Mouse (Mus musculus) macrophage (primary cell): ENCODE results near the gene Usp33. TPM values are rescaled to one million over a fixed set of nuclear protein-coding genes. Genes with fewer than 3 reads are reported as not detected.

Experiments
- H3K27ac ChIP-seq: fragments of 350-480 bp; formaldehyde crosslinking; 2 replicates; pipeline ENCODE4 v1.9.0; 2021
- H3K36me3 ChIP-seq: fragments of 350-480 bp; formaldehyde crosslinking; 2 replicates; pipeline ENCODE4 v1.9.0; 2021; ENCODE audit errors: inconsistent target
- H3K4me3 ChIP-seq: fragments of 350-480 bp; formaldehyde crosslinking; 2 replicates; pipeline ENCODE4 v1.9.0; 2021; ENCODE audit errors: inconsistent target
- H3K79me2 ChIP-seq: fragments of 350-480 bp; formaldehyde crosslinking; 2 replicates; pipeline ENCODE4 v1.9.0; 2021; ENCODE audit errors: inconsistent target
- WGBS: methylation state at CpG from one replicate; pipeline ENCODE4 v1.1.7; 2026; ENCODE audit warnings: inconsistent platforms; ENCODE audit not compliant: missing documents; 5-methylcytosine and 5-hydroxymethylcytosine counted together
- polyA plus RNA-seq: library from polyadenylated mRNA; stranded (reverse); fragments of 250-400 nt; gene quantifications from 3 replicates; pipeline ENCODE4 v1.2.4, GENCODE M21; 2018; ENCODE audit warnings: inconsistent platforms

Usp33 gene
- polyA plus RNA-seq, 1 experiment from 2014 or later, result 24.0 TPM

- no peak overlapping the region for H3K4me3 ChIP-seq
These were observed 7.3 kb downstream of the Usp33 start for GRCm38 (mm10) chr3:152353434-152354177.

GRCm38 (mm10) chr3:152355361-152355760 lies 9.1 kb downstream of the Usp33 start:
- peaks cover 63% of the 10 kb centered on the region for H3K79me2 ChIP-seq
- 68% methylated on average over 4 of the region's 5 CpGs for WGBS
- no peak overlapping the region for H3K4me3 ChIP-seq
- no peak overlapping the region for H3K27ac ChIP-seq
- peaks cover 15% of the 10 kb centered on the region; the same call in 1 of the 2 replicates for H3K36me3 ChIP-seq

More at GRCm38 (mm10) chr3:152353434-152354177, 7.3 kb downstream of the Usp33 start:
- Histone ChIP-seq H3K79me2 (peaks cover 71% of the 10 kb centered on the region), H3K27ac (no peak overlapping the region), H3K36me3 (peaks cover 3% of the 10 kb centered on the region; the same call in 1 of the 2 replicates)
- 97% methylated on average over 10 of the region's 10 CpGs for WGBS

- WGBS, result 96% methylated on average over 9 of the region's 9 CpGs
- H3K36me3 ChIP-seq, result peaks cover 25% of the 10 kb centered on the region; the same call in 1 of the 2 replicates
- H3K4me3 ChIP-seq, result no peak overlapping the region
- H3K27ac ChIP-seq, result no peak overlapping the region
- peaks cover 50% of the 10 kb centered on the region for H3K79me2 ChIP-seq
These were observed 10.5 kb downstream of the Usp33 start for GRCm38 (mm10) chr3:152356751-152357150.

GRCm38 (mm10) chr3:152359151-152359550 lies 12.9 kb downstream of the Usp33 start:
- Histone ChIP-seq H3K36me3 (peaks cover 45% of the 10 kb centered on the region), H3K27ac (no peak overlapping the region), H3K79me2 (peaks cover 28% of the 10 kb centered on the region), H3K4me3 (no peak overlapping the region)
- 97% methylated on average over 7 of the region's 7 CpGs for WGBS

- no peak overlapping the region for H3K27ac ChIP-seq
- 94% methylated on average over 2 of the region's 2 CpGs for WGBS
These were observed 17.9 kb downstream of the Usp33 start for GRCm38 (mm10) chr3:152364181-152364580.

GRCm38 (mm10) chr3:152376063-152376462 lies 29.8 kb downstream of the Usp33 start:
- Histone ChIP-seq H3K4me3 (no peak overlapping the region), H3K27ac (no peak overlapping the region), H3K36me3 (peaks cover 72% of the 10 kb centered on the region), H3K79me2 (no peaks in the 10 kb centered on the region)
- WGBS, result 94% methylated on average over 4 of the region's 4 CpGs

More at GRCm38 (mm10) chr3:152364181-152364580, 17.9 kb downstream of the Usp33 start:
- H3K36me3 ChIP-seq, result peaks cover 83% of the 10 kb centered on the region
- H3K4me3 ChIP-seq, result no peak overlapping the region
- peaks cover 4% of the 10 kb centered on the region; the same call in 1 of the 2 replicates for H3K79me2 ChIP-seq

GRCm38 (mm10) chr3:152384106-152384505 lies 37.8 kb downstream of the Usp33 start:
- H3K36me3 ChIP-seq, result peaks cover 65% of the 10 kb centered on the region
- H3K27ac ChIP-seq, result no peak overlapping the region
- no peaks in the 10 kb centered on the region for H3K79me2 ChIP-seq
- H3K4me3 ChIP-seq, result no peak overlapping the region
- 89% methylated on average over 11 of the region's 11 CpGs for WGBS

- Histone ChIP-seq H3K36me3 (peaks cover 20% of the 10 kb centered on the region; the same call in 1 of the 2 replicates), H3K27ac (peak within 1 kb of the TSS; percentile 88), H3K4me3 (peak within 1 kb of the TSS; percentile 51), H3K79me2 (peaks cover 42% of the 10 kb centered on the region)
- 1% methylated on average over 99 of the region's 108 CpGs for WGBS
These were observed 49.3 kb downstream of the Usp33 start, which contains the start of gene Zzz3 for GRCm38 (mm10) chr3:152395350-152396277. Zzz3 (plus strand) TSS chr3:152395473.

- Histone ChIP-seq H3K79me2 (peaks cover 50% of the 10 kb centered on the region), H3K36me3 (peaks cover 16% of the 10 kb centered on the region; the same call in 1 of the 2 replicates), H3K27ac (peak overlapping the region; percentile 88), H3K4me3 (peak overlapping the region; percentile 77)
- WGBS, result under 1% methylated on average over 91 of the region's 102 CpGs
These were observed 50.2 kb downstream of the Usp33 start for GRCm38 (mm10) chr3:152396278-152396987.

- WGBS, result 2% methylated on average over 10 of the region's 10 CpGs
- Histone ChIP-seq H3K4me3 (peak overlapping the region; percentile 77), H3K36me3 (0 out of 2 replicates have a peak, but pooled peaks cover 10% of the 10 kb centered on the region), H3K79me2 (peaks cover 56% of the 10 kb centered on the region), H3K27ac (peak overlapping the region; percentile 66)
These were observed 50.7 kb downstream of the Usp33 start for GRCm38 (mm10) chr3:152396988-152397314.

- Histone ChIP-seq H3K27ac (peak overlapping the region; percentile 66), H3K4me3 (peak overlapping the region; percentile 77), H3K36me3 (0 out of 2 replicates have a peak, but pooled peaks cover 6% of the 10 kb centered on the region), H3K79me2 (peaks cover 60% of the 10 kb centered on the region)
- 60% methylated on average over 9 of the region's 9 CpGs for WGBS
These were observed 51.2 kb downstream of the Usp33 start for GRCm38 (mm10) chr3:152397335-152397940.

- 90% methylated on average over 5 of the region's 5 CpGs for WGBS
- Histone ChIP-seq H3K79me2 (peaks cover 86% of the 10 kb centered on the region), H3K4me3 (no peak overlapping the region), H3K27ac (no peak overlapping the region), H3K36me3 (no peaks in the 10 kb centered on the region)
These were observed 54.2 kb downstream of the Usp33 start for GRCm38 (mm10) chr3:152400441-152400840.

- Histone ChIP-seq H3K36me3 (no peaks in the 10 kb centered on the region), H3K79me2 (peaks cover 90% of the 10 kb centered on the region), H3K27ac (no peak overlapping the region), H3K4me3 (no peak overlapping the region)
- WGBS, result 93% methylated on average over 3 of the region's 3 CpGs
These were observed 54.6 kb downstream of the Usp33 start for GRCm38 (mm10) chr3:152400875-152401274.
